Mouse (Mus musculus): ENCODE results near the gene Tk1.

GRCm38 (mm10) chr11:117781993-117782704 is 43.7 kb downstream of the Tk1 start, which contains the start of the genes Tmc8 and Tmc6:
- TF ChIP-seq GATA1 (IDR thresholded peaks at IDR 0.05; ENCODE audit: borderline replicate concordance, low read length) (no peak), FLI1 (IDR thresholded peaks at IDR 0.05; ENCODE audit: low read length) (no peak)
